Mouse (Mus musculus): ENCODE measurements at regions not wholly inside any gene's neighbourhood (a gene's known extent, or its start where the extent isn't known, plus 50 kb on each side); places are given as distances from the start of the nearest gene placed in this dataset.
A peak's percentile ranks its signal among the peaks of the same experiment; 100 is the strongest.

DNA sequence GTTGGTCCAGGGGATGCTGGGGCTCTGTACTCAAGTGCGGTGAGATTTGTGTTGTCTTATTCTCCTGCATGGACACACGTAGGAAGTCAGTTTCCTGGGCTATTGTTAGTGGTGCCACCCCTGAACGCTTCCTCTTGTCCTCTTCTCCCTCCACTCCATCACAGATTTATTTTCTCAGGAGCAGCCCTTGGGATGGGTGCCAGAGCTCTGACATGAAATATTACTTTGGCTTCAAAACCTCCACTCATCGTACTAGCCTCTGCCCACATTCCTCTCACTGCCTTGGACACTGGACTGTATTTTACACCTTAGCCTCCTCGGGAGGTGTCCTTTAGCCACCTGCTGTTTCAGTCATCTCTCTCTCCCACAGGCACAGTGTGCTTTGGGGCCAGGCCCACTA, 139.6 kb downstream of the Efnb1 start:
- Histone ChIP-seq H3K4me2 (no peak overlapping the region), H3K27me3 (peaks cover 43% of the 10 kb centered on the region), H3K9ac (no peak overlapping the region), H3K9me3 (no peaks in the 10 kb centered on the region), H3K36me3 (no peaks in the 10 kb centered on the region), H3K4me3 (no peak overlapping the region), H3K4me1 (replicated peaks) (no peaks in the 10 kb centered on the region), H3K27ac (no peak overlapping the region)
- no peak for ATAC-seq (ENCODE audit: low FRiP score)
- 75% methylated on average over 4 of the region's 5 CpGs for WGBS

DNA sequence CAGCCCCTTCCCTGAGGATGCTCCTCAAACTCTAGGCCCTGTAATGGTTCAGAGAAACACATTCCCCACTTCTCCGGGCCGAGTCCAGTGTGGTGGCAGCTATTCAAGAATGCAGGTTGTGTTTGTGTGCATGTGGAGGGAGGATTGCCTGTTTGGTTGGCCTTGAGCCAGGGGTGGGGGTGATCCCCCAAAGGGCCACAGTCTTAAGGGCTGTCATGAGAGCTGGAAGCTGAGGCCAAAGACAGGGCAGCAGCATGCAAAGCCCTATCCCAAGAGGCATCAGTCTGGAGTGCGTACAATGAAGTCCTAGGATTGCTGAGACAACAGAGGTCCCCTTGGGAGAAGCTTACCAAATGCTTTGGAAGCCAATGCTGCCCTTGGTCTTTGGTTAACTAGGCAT, 136.0 kb downstream of the Efnb1 start:
- no peaks in the 10 kb centered on the region for H3K4me1 ChIP-seq (replicated peaks)
- H3K27me3 ChIP-seq: peaks cover 23% of the 10 kb centered on the region; the same call in 1 of the 2 replicates
- H3K36me3 ChIP-seq: no peaks in the 10 kb centered on the region
- no peak overlapping the region for H3K27ac ChIP-seq
- WGBS: 78% methylated on average over 3 of the region's 3 CpGs
- ATAC-seq (ENCODE audit: low FRiP score): no peak
- H3K4me2 ChIP-seq: no peak overlapping the region
- no peak overlapping the region for H3K9ac ChIP-seq
- H3K4me3 ChIP-seq: no peak overlapping the region
- no peaks in the 10 kb centered on the region for H3K9me3 ChIP-seq

DNA sequence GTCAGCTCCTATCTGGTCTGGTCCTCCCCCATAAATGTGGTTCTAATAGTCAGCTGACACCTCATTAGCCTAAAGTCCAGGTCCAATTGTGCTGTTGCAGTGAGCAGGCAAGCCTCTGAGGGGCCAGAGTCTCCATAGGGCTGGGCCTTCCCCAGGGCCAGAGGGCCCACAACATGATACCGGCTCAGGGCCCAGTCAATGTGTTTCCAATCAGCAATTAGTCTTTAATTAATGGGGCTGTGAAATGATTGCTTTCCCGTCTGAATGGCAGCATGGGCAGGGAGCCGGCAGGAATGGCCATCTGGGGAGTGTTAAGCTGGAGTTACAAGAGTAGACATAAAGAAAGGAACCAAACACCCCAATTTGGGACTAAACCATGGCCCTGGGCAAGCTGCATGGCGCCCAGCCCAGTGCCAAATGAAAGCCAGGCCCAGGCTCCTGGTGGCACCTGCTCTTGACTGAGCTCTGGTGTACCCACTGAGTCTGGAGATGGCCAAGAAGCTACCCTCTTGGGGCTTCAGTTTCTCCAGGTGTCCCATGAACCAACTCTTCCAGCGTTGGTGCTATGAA, 113.2 kb downstream of the Efnb1 start:
- Histone ChIP-seq H3K27ac (no peak overlapping the region), H3K9me3 (no peaks in the 10 kb centered on the region), H3K4me1 (replicated peaks) (no peaks in the 10 kb centered on the region), H3K4me2 (no peak overlapping the region), H3K4me3 (no peak overlapping the region), H3K9ac (no peak overlapping the region), H3K36me3 (no peaks in the 10 kb centered on the region), H3K27me3 (peaks cover 62% of the 10 kb centered on the region)
- no peak for ATAC-seq (ENCODE audit: low FRiP score)
- 72% methylated on average over 5 of the region's 5 CpGs for whole genome bisulfite sequencing

DNA sequence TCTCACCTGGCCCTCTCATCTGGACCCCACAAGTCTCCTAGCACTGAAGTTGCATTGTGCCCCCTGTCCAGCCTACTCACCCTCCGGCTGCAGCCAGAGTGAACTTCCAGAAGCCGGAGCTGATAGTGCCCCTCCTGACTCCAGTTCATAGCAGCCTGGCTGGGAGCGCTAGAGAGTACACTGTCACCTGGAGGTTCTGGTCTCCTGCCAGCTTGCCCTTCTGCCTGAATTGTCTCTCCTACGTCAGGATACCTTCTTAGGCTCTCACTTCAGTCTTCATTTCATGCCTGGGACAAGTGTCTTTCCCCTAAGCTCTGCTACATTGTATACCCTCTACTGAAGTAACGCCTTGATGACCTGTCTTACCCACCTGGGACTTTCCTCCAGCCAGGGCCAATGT, 112.3 kb downstream of the Efnb1 start:
- Histone ChIP-seq H3K36me3 (no peaks in the 10 kb centered on the region), H3K4me2 (no peak overlapping the region), H3K4me1 (replicated peaks) (no peaks in the 10 kb centered on the region), H3K27ac (no peak overlapping the region), H3K9me3 (no peaks in the 10 kb centered on the region), H3K9ac (no peak overlapping the region), H3K4me3 (no peak overlapping the region), H3K27me3 (peaks cover 56% of the 10 kb centered on the region)
- ATAC-seq (ENCODE audit: low FRiP score): no peak
- WGBS: 91% methylated on average over 5 of the region's 5 CpGs

- H3K4me2 ChIP-seq: no peak overlapping the region
- peaks cover 62% of the 10 kb centered on the region for H3K27me3 ChIP-seq
- WGBS: 38% methylated on average over 2 of the region's 2 CpGs
- H3K27ac ChIP-seq: no peak overlapping the region
- H3K4me1 ChIP-seq (replicated peaks): no peaks in the 10 kb centered on the region
- ATAC-seq (ENCODE audit: low FRiP score): no peak
- no peaks in the 10 kb centered on the region for H3K9me3 ChIP-seq
- H3K4me3 ChIP-seq: no peak overlapping the region
- H3K36me3 ChIP-seq: no peaks in the 10 kb centered on the region
- no peak overlapping the region for H3K9ac ChIP-seq
Measured at GRCm38 (mm10) chrX:99246704-99247103, 110.8 kb downstream of the Efnb1 start.

DNA sequence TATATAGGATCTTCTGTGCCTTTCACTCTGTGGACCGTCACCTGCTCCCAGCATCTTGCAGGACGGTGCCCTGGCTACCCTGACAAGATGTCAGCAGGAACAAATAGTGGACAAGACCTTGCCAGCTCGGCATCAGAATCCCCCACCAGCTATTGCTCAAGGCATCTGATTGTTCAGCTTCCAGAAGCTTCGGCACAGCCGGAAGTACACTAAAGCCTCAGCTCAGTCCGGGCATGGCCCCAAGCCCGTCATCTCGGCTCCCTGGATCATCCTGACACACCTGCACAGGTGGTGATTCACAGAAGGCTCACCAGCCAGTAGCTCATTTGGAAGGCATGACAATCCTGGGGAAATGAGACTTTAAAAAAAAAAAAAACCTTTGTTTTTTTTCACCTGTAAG, 110.1 kb downstream of the Efnb1 start:
- Histone ChIP-seq H3K4me3 (no peak overlapping the region), H3K4me2 (no peak overlapping the region), H3K9ac (no peak overlapping the region), H3K4me1 (replicated peaks) (no peaks in the 10 kb centered on the region), H3K27me3 (peaks cover 61% of the 10 kb centered on the region), H3K36me3 (no peaks in the 10 kb centered on the region), H3K27ac (no peak overlapping the region), H3K9me3 (no peaks in the 10 kb centered on the region)
- ATAC-seq (ENCODE audit: low FRiP score): no peak
- WGBS: 92% methylated on average over 8 of the region's 8 CpGs

- Histone ChIP-seq H3K9me3 (no peaks in the 10 kb centered on the region), H3K9ac (no peak overlapping the region), H3K27ac (no peak overlapping the region), H3K36me3 (no peaks in the 10 kb centered on the region), H3K4me2 (no peak overlapping the region), H3K27me3 (peaks cover 63% of the 10 kb centered on the region), H3K4me1 (replicated peaks) (no peaks in the 10 kb centered on the region), H3K4me3 (no peak overlapping the region)
- no peak for ATAC-seq (ENCODE audit: low FRiP score)
- 88% methylated on average over 3 of the region's 3 CpGs for WGBS
Measured at GRCm38 (mm10) chrX:99245541-99245940, 109.6 kb downstream of the Efnb1 start.

- WGBS: 92% methylated on average over 5 of the region's 5 CpGs
- no peak overlapping the region for H3K27ac ChIP-seq
- H3K36me3 ChIP-seq: no peaks in the 10 kb centered on the region
- H3K4me2 ChIP-seq: no peak overlapping the region
- H3K4me1 ChIP-seq (replicated peaks): no peaks in the 10 kb centered on the region
- no peaks in the 10 kb centered on the region for H3K9me3 ChIP-seq
- H3K9ac ChIP-seq: no peak overlapping the region
- ATAC-seq (ENCODE audit: low FRiP score): no peak
- H3K4me3 ChIP-seq: no peak overlapping the region
- H3K27me3 ChIP-seq: peaks cover 64% of the 10 kb centered on the region
Measured at GRCm38 (mm10) chrX:99243251-99243650, 107.3 kb downstream of the Efnb1 start.

DNA sequence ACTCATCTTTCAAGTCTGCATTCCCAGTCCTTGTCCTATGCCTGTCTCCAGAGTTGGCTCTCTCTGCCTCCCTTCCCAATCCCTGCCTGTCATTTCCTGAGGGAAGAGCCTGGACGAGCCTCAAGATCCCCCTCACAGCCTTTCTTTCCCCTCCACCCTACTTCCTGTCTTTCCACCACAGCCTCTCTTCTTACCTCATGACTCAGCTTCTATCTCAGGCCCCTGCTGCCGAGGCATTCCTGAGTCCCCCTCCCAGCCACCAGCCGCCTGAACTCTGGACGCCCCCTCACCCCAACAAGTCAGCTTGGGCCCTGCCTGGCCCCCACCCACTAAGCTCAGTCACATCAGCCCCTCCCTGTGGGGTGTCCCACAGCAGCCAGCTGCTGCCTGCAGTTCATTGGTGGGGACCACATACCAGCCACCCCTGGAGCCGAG, 105.8 kb downstream of the Efnb1 start:
- Histone ChIP-seq H3K4me2 (no peak overlapping the region), H3K27me3 (peaks cover 58% of the 10 kb centered on the region), H3K27ac (no peak overlapping the region), H3K36me3 (no peaks in the 10 kb centered on the region), H3K9ac (no peak overlapping the region), H3K9me3 (no peaks in the 10 kb centered on the region), H3K4me1 (replicated peaks) (no peaks in the 10 kb centered on the region), H3K4me3 (no peak overlapping the region)
- 52% methylated on average over 5 of the region's 5 CpGs for WGBS
- no peak for ATAC-seq (ENCODE audit: low FRiP score)

GRCm38 (mm10) chrX:99233035-99233434, 97.1 kb downstream of the Efnb1 start:
- 63% methylated on average over 3 of the region's 3 CpGs for WGBS
- H3K9me3 ChIP-seq: no peaks in the 10 kb centered on the region
- no peaks in the 10 kb centered on the region for H3K36me3 ChIP-seq
- no peak overlapping the region for H3K4me2 ChIP-seq
- H3K9ac ChIP-seq: no peak overlapping the region
- no peak overlapping the region for H3K27ac ChIP-seq
- H3K4me3 ChIP-seq: no peak overlapping the region
- H3K4me1 ChIP-seq (replicated peaks): no peaks in the 10 kb centered on the region
- no peak for ATAC-seq (ENCODE audit: low FRiP score)
- H3K27me3 ChIP-seq: peaks cover 64% of the 10 kb centered on the region

DNA sequence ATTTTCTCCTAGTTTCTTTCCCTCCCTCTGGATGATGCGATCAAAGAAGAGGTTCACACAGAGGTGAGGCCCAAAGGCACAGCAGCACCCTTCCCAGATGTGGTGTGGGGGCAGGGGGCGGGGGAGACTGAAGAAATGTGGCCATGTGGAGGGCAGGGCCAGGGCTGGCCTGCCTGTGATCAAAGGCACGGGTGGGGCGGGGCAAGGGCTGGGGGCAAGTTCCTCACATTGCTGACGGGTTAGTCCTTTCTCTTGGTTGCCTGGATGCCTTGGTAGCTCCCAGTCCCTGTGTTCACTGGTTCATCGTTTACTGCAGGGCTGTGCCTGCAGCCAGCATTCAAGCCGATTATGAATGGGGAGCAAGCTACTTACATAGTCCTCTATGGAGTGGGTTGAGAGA, 96.4 kb downstream of the Efnb1 start:
- no peaks in the 10 kb centered on the region for H3K36me3 ChIP-seq
- 21% methylated on average over 7 of the region's 7 CpGs for WGBS
- no peak for ATAC-seq (ENCODE audit: low FRiP score)

DNA sequence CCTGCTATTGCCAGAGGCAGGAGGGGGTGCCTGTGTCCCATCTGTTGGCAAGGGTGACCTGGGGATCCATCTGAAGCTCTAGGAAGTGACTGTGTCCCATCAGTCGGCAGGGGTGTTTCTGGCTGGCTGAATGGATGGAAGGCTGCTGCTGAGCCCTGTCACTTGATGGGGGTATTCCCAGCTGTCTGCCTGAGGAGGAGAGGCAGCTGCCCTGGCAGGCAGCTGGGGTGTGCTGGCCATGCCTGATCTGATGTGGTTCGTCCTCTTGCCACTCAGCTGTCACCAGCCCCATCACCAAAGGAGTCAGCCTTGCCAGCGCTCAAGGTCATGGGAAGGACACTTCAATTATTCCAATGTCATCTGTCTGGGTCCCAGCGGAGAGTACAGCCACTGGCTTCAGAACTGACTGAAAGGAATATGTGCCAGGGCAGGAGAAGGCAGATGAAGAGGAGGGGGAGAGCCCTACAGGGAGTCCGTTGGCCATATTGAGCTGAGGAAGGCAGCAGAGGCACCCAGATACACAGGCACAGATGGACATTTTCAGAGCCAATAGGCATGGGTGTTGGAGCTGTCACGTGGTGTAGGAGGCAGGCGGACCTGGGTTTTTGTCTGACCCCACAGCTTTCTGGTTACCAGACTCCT, 89.3 kb downstream of the Efnb1 start:
- Histone ChIP-seq H3K9me3 (no peaks in the 10 kb centered on the region), H3K4me3 (no peak overlapping the region), H3K27ac (no peak overlapping the region), H3K4me2 (no peak overlapping the region), H3K4me1 (replicated peaks) (peaks cover 21% of the 10 kb centered on the region), H3K36me3 (no peaks in the 10 kb centered on the region), H3K27me3 (peaks cover 84% of the 10 kb centered on the region), H3K9ac (no peak overlapping the region)
- ATAC-seq (ENCODE audit: low FRiP score): peak; percentile 69; the same call in 1 of the 2 replicates
- 47% methylated on average over 7 of the region's 7 CpGs for WGBS

More for the DNA sequence above, 96.4 kb downstream of the Efnb1 start:
- peaks cover 67% of the 10 kb centered on the region for H3K27me3 ChIP-seq
- no peak overlapping the region for H3K4me2 ChIP-seq
- H3K9ac ChIP-seq: no peak overlapping the region
- H3K4me1 ChIP-seq (replicated peaks): no peaks in the 10 kb centered on the region
- H3K4me3 ChIP-seq: no peak overlapping the region
- no peak overlapping the region for H3K27ac ChIP-seq
- H3K9me3 ChIP-seq: no peaks in the 10 kb centered on the region

DNA sequence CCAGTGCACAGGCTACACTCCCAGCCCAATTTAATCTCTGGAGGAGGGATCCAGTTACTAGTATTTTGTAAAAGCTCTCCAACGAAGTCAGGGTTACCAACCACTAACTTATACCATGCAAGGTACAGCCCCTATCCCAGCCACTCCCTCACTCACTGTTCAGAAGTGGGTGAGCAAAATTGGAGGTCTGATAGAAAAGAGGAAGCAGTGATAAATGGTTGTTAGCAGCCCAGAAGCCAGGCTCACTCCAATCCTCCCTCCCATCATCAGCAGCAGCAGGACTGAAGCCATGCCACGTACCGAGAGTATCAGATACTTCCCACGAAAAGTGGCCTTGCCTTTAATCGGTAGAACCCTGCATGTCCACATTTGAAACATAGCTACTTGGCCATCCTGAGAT, 86.1 kb downstream of the Efnb1 start:
- Histone ChIP-seq H3K36me3 (no peaks in the 10 kb centered on the region), H3K9ac (no peak overlapping the region), H3K27ac (no peak overlapping the region), H3K4me1 (replicated peaks) (peaks cover 25% of the 10 kb centered on the region), H3K4me3 (no peak overlapping the region), H3K27me3 (peaks cover 80% of the 10 kb centered on the region), H3K9me3 (no peaks in the 10 kb centered on the region), H3K4me2 (no peak overlapping the region)
- ATAC-seq (ENCODE audit: low FRiP score): no peak
- 78% methylated on average over 5 of the region's 5 CpGs for WGBS
